Comparison of ENCODE assay signal across 8 mouse cellular contexts in the genomic region with DNA sequence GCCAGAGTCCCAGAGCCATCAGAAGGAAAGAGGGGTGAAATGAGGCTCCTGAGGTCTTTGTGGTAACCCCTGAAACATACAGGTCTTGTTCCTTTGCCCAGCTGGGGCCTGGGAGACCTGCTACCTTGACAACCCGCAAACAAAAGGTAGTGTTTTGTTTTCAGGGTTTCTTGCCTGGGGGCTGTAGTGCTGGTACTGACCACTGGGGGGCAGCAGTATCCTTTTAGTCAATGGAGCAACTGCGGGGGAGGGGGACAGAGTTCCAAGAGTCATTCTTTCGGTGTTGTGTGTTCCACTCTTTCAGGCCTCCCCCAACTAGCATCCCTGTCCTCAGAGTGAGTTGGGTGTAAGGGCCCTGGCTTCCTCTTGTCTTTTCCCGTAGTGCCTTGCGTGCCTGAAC. TPM values are rescaled to one million over a fixed set of nuclear protein-coding genes. Genes with fewer than 3 reads are reported as not detected.
DNase-seq lines count a peak whose midpoint lies in the region; ATAC-seq and TF ChIP-seq lines count a peak whose summit lies in the region.

No protein-coding gene starts in this region.

- H3K4me2 ChIP-seq in intestine, postnatal 0 days (replicated peaks; ENCODE audit: low read depth): peak overlapping the region; percentile 98
- peak overlapping the region; percentile 96 for H3K4me2 ChIP-seq in limb, embryonic 15.5 days
- H3K4me2 ChIP-seq in midbrain, postnatal 0 days (ENCODE audit: low read depth, low read length, poor library complexity, severe bottlenecking): peak overlapping the region; percentile 88

- H3K36me3 ChIP-seq in intestine, postnatal 0 days (ENCODE audit: control insufficient read depth, insufficient read depth): no peaks in the 10 kb centered on the region; the same call in 1 of the 2 replicates
- H3K36me3 ChIP-seq in limb, embryonic 15.5 days: peaks cover 7% of the 10 kb centered on the region; the same call in 1 of the 2 replicates
- H3K36me3 ChIP-seq in midbrain, postnatal 0 days (ENCODE audit: insufficient read depth, low read length): no peaks in the 10 kb centered on the region

- TF ChIP-seq CTCF in intestine, postnatal 0 days (IDR thresholded peaks at IDR 0.05; ENCODE audit: low read depth): peak; percentile 93
- TF ChIP-seq CTCF in midbrain, postnatal 0 days (IDR thresholded peaks at IDR 0.05): peak; percentile 93

- DNase-seq in left cerebral cortex, adult 18-20 months (ENCODE audit: low spot score in 2 of 2): peak; percentile 83 to 93
- DNase-seq in left cerebral cortex, adult 11 months (ENCODE audit: low spot score): no peak
- peak; percentile 82 for DNase-seq in embryo, embryonic 10 days (ENCODE audit: low spot score)
- peak; percentile 86 for DNase-seq in midbrain, postnatal 0 days (ENCODE audit: low spot score)
- peak; percentile 73 to 82 for DNase-seq in spleen, postnatal 36 days (ENCODE audit: low spot score in 2 of 2)

- no peaks in the 10 kb centered on the region for H3K9me3 ChIP-seq in intestine, postnatal 0 days (ENCODE audit: control insufficient read depth)
- H3K9me3 ChIP-seq in limb, embryonic 15.5 days: no peaks in the 10 kb centered on the region
- H3K9me3 ChIP-seq in midbrain, postnatal 0 days (ENCODE audit: low read length): no peaks in the 10 kb centered on the region

- peaks cover 7% of the 10 kb centered on the region for H3K4me1 ChIP-seq in intestine, postnatal 0 days (replicated peaks; ENCODE audit: control insufficient read depth, insufficient read depth, low read length)
- peaks cover 49% of the 10 kb centered on the region for H3K4me1 ChIP-seq in limb, embryonic 15.5 days
- peaks cover 24% of the 10 kb centered on the region for H3K4me1 ChIP-seq in midbrain, postnatal 0 days (ENCODE audit: insufficient read depth, low read length)

- 19% methylated on average over 5 of the region's 5 CpGs for WGBS in intestine, postnatal 0 days
- 12% methylated on average over 5 of the region's 5 CpGs for WGBS in limb, embryonic 15.5 days
- WGBS in midbrain, postnatal 0 days: 14% methylated on average over 5 of the region's 5 CpGs

- peak overlapping the region; percentile 63 for H3K4me3 ChIP-seq in intestine, postnatal 0 days (ENCODE audit: low read depth, low read length)
- peak overlapping the region; percentile 80 for H3K4me3 ChIP-seq in limb, embryonic 15.5 days
- H3K4me3 ChIP-seq in midbrain, postnatal 0 days (ENCODE audit: low read depth, low read length): peak overlapping the region; percentile 87

- ATAC-seq in granulocyte monocyte progenitor cell, adult 5-6 weeks (replicated peaks; ENCODE audit: poor library complexity, severe bottlenecking): peak; percentile 67
- ATAC-seq in intestine, postnatal 0 days: no peak
- ATAC-seq in limb, embryonic 15.5 days (ENCODE audit: insufficient number of reproducible peaks, low FRiP score, low TSS enrichment, low read depth): no peak
- ATAC-seq in midbrain, postnatal 0 days (ENCODE audit: low FRiP score): no peak

- no peaks in the 10 kb centered on the region for H3K27me3 ChIP-seq in intestine, postnatal 0 days (replicated peaks; ENCODE audit: control insufficient read depth, insufficient read depth, low read length)
- H3K27me3 ChIP-seq in limb, embryonic 15.5 days: peaks cover 5% of the 10 kb centered on the region; the same call in 1 of the 2 replicates
- no peaks in the 10 kb centered on the region for H3K27me3 ChIP-seq in midbrain, postnatal 0 days (ENCODE audit: insufficient read depth, low read length)

- H3K9ac ChIP-seq in intestine, postnatal 0 days (ENCODE audit: low read depth, low read length): no peak overlapping the region
- H3K9ac ChIP-seq in limb, embryonic 15.5 days: peak overlapping the region; percentile 77; the same call in 1 of the 2 replicates
- H3K9ac ChIP-seq in midbrain, postnatal 0 days (replicated peaks; ENCODE audit: low read length, poor library complexity, severe bottlenecking): peak overlapping the region; percentile 96

- no peak overlapping the region for H3K27ac ChIP-seq in intestine, postnatal 0 days (ENCODE audit: low read depth, low read length)
- 0 out of 2 replicates have a peak overlapping the region, but pooled peaks have one; percentile 81 for H3K27ac ChIP-seq in limb, embryonic 15.5 days
- H3K27ac ChIP-seq in midbrain, postnatal 0 days (ENCODE audit: low read depth, low read length): 0 out of 2 replicates have a peak overlapping the region, but pooled peaks have one; percentile 94

RNA-seq across cellular contexts. Expression of gene Ralgds, which starts 1.6 kb away (rescaled TPM):
- total RNA-seq in left cerebral cortex, adult 18-20 months (2021): 10 to 100 TPM; 78.2 to 87.4 TPM
- total RNA-seq in granulocyte monocyte progenitor cell, adult 5-6 weeks (2014; fragmentation: Nextera tagmentation): 2.1 and 7.9 TPM in 2 replicates
- total RNA-seq in granulocyte monocyte progenitor cell, adult 5-6 weeks (2017): 2.8 and 4.6 TPM in 2 replicates
- polyA plus RNA-seq in intestine, postnatal 0 days (2015; fragmentation: Nextera tagmentation; extraction: Ambion mirVana): 11.5 and 15.6 TPM in 2 replicates
- polyA plus RNA-seq in limb, embryonic 15.5 days (2015; fragmentation: Nextera tagmentation; extraction: Ambion mirVana): 50.3 and 50.7 TPM in 2 replicates
- total RNA-seq in midbrain, postnatal 0 days (2014; rRNA removed): 212 and 292 TPM in 2 replicates
- polyA plus RNA-seq in midbrain, postnatal 0 days (2015; fragmentation: Nextera tagmentation; extraction: Ambion mirVana): 82.1 and 84.6 TPM in 2 replicates

RNA-seq across cellular contexts. Expression of gene Gm10134, which starts 8.6 kb away (rescaled TPM):
- total RNA-seq in left cerebral cortex, adult 18-20 months (2021): 1 to 10 TPM in 1 of 2 experiments, not detected in 1; 1.1 TPM
- total RNA-seq in granulocyte monocyte progenitor cell, adult 5-6 weeks (2014; fragmentation: Nextera tagmentation): not detected in 2 replicates
- total RNA-seq in granulocyte monocyte progenitor cell, adult 5-6 weeks (2017): not detected in 2 replicates
- polyA plus RNA-seq in intestine, postnatal 0 days (2015; fragmentation: Nextera tagmentation; extraction: Ambion mirVana): 6.0 and 8.7 TPM in 2 replicates
- 1.9 and 4.5 TPM in 2 replicates for polyA plus RNA-seq in limb, embryonic 15.5 days (2015; fragmentation: Nextera tagmentation; extraction: Ambion mirVana)
- not detected in 2 replicates for total RNA-seq in midbrain, postnatal 0 days (2014; rRNA removed)
- polyA plus RNA-seq in midbrain, postnatal 0 days (2015; fragmentation: Nextera tagmentation; extraction: Ambion mirVana): 3.6 and 4.0 TPM in 2 replicates

RNA-seq across cellular contexts. Expression of gene Gbgt1, which starts 17.8 kb away (rescaled TPM):
- 1 to 10 TPM; 2.4 to 2.6 TPM for total RNA-seq in left cerebral cortex, adult 18-20 months (2021)
- not detected in 2 replicates for total RNA-seq in granulocyte monocyte progenitor cell, adult 5-6 weeks (2014; fragmentation: Nextera tagmentation)
- not detected in 2 replicates for total RNA-seq in granulocyte monocyte progenitor cell, adult 5-6 weeks (2017)
- polyA plus RNA-seq in intestine, postnatal 0 days (2015; fragmentation: Nextera tagmentation; extraction: Ambion mirVana): 1.1 and 1.6 TPM in 2 replicates
- polyA plus RNA-seq in limb, embryonic 15.5 days (2015; fragmentation: Nextera tagmentation; extraction: Ambion mirVana): 0.56 and 1.1 TPM in 2 replicates
- total RNA-seq in midbrain, postnatal 0 days (2014; rRNA removed): 3.3 and 5.4 TPM in 2 replicates
- polyA plus RNA-seq in midbrain, postnatal 0 days (2015; fragmentation: Nextera tagmentation; extraction: Ambion mirVana): 0.75 and 0.81 TPM in 2 replicates

RNA-seq across cellular contexts. Expression of gene Mrps2, which starts 46.6 kb away (rescaled TPM):
- 10 to 100 TPM; 37.3 to 40.1 TPM for total RNA-seq in left cerebral cortex, adult 18-20 months (2021)
- total RNA-seq in granulocyte monocyte progenitor cell, adult 5-6 weeks (2014; fragmentation: Nextera tagmentation): 61.3 and 62.9 TPM in 2 replicates
- 29.3 and 33.0 TPM in 2 replicates for total RNA-seq in granulocyte monocyte progenitor cell, adult 5-6 weeks (2017)
- 24.5 and 25.1 TPM in 2 replicates for polyA plus RNA-seq in intestine, postnatal 0 days (2015; fragmentation: Nextera tagmentation; extraction: Ambion mirVana)
- 50.3 and 51.3 TPM in 2 replicates for polyA plus RNA-seq in limb, embryonic 15.5 days (2015; fragmentation: Nextera tagmentation; extraction: Ambion mirVana)
- 27.7 and 28.2 TPM in 2 replicates for total RNA-seq in midbrain, postnatal 0 days (2014; rRNA removed)
- 38.3 and 42.3 TPM in 2 replicates for polyA plus RNA-seq in midbrain, postnatal 0 days (2015; fragmentation: Nextera tagmentation; extraction: Ambion mirVana)

RNA-seq across cellular contexts. Expression of gene 1700007K13Rik, which starts 48.4 kb away (rescaled TPM):
- total RNA-seq in left cerebral cortex, adult 18-20 months (2021): 1 to 10 TPM; 4.4 to 5.2 TPM
- total RNA-seq in granulocyte monocyte progenitor cell, adult 5-6 weeks (2014; fragmentation: Nextera tagmentation): not detected in 2 replicates
- not detected in 2 replicates for total RNA-seq in granulocyte monocyte progenitor cell, adult 5-6 weeks (2017)
- polyA plus RNA-seq in intestine, postnatal 0 days (2015; fragmentation: Nextera tagmentation; extraction: Ambion mirVana): not detected in 2 replicates
- polyA plus RNA-seq in limb, embryonic 15.5 days (2015; fragmentation: Nextera tagmentation; extraction: Ambion mirVana): 0.89 and 1.1 TPM in 2 replicates
- total RNA-seq in midbrain, postnatal 0 days (2014; rRNA removed): 3.4 and 6.2 TPM in 2 replicates
- polyA plus RNA-seq in midbrain, postnatal 0 days (2015; fragmentation: Nextera tagmentation; extraction: Ambion mirVana): 5.4 and 5.8 TPM in 2 replicates

Comparison
In these comparisons a context has a peak if more than half of its experiments do, and no peak if none do; other contexts are left out.
1. RNA of gene Ralgds, which starts 1.6 kb away (total RNA-seq): 212 to 292 TPM in midbrain, postnatal 0 days and 78.2 to 87.4 TPM in left cerebral cortex, adult 18-20 months; 2.1 to 7.9 TPM in granulocyte monocyte progenitor cell, adult 5-6 weeks; every median in the first group is over 4 times any median in the second.
2. Peak in every context shown above with its lines, with median percentiles within 50 percentile points of each other: H3K4me2 ChIP-seq and H3K4me3 ChIP-seq.